Mouse (Mus musculus): Measurements from ENCODE around the gene Rpl36a. TPM values are rescaled to one million over a fixed set of nuclear protein-coding genes. Genes with fewer than 3 reads are reported as not detected.

Rpl36a gene
- 43.2 TPM for polyA plus RNA-seq (2014; fragmentation: Illumina TruSeq; extraction: RNeasy Lipid Tissue Mini Kit (QIAGEN cat#74804); ENCODE audit: low read depth, low replicate concordance)

GRCm38 (mm10) chrX:134585103-134586002 is at the start of gene Rpl36a:
Gene Rpl36a, plus strand, starts transcription at chrX:134585654.

GRCm38 (mm10) chrX:134541145-134541954 is 44.1 kb upstream of the Rpl36a start, which contains the start of gene Timm8a1:
Gene Timm8a1, minus strand, starts transcription at chrX:134541865.

GRCm38 (mm10) chrX:134582888-134583669 is 2.4 kb upstream of the Rpl36a start, which contains the start of gene Btk:
Gene Btk, minus strand, starts transcription at chrX:134583570.

GRCm38 (mm10) chrX:134600659-134601379 is 15.4 kb downstream of the Rpl36a start, which contains the start of the genes Gla and Hnrnph2:
Gene Gla, minus strand, starts transcription at chrX:134601125.
Gene Hnrnph2, plus strand, starts transcription at chrX:134601179.

Other genes starting within 250 kb of the Rpl36a start
- 3.3 TPM for gene Drp2, start 181.1 kb upstream of the Rpl36a start, polyA plus RNA-seq (2014; fragmentation: Illumina TruSeq; extraction: RNeasy Lipid Tissue Mini Kit (QIAGEN cat#74804); ENCODE audit: low read depth, low replicate concordance)
- gene Taf7l, start 109.2 kb upstream of the Rpl36a start, polyA plus RNA-seq (2014; fragmentation: Illumina TruSeq; extraction: RNeasy Lipid Tissue Mini Kit (QIAGEN cat#74804); ENCODE audit: low read depth, low replicate concordance), result 124 TPM
- gene Timm8a1, start 43.8 kb upstream of the Rpl36a start, polyA plus RNA-seq (2014; fragmentation: Illumina TruSeq; extraction: RNeasy Lipid Tissue Mini Kit (QIAGEN cat#74804); ENCODE audit: low read depth, low replicate concordance), result 12.0 TPM
- 0.43 TPM for gene Btk, start 2.1 kb upstream of the Rpl36a start, polyA plus RNA-seq (2014; fragmentation: Illumina TruSeq; extraction: RNeasy Lipid Tissue Mini Kit (QIAGEN cat#74804); ENCODE audit: low read depth, low replicate concordance)
- 1.9 TPM for gene Gla, start 15.5 kb downstream of the Rpl36a start, polyA plus RNA-seq (2014; fragmentation: Illumina TruSeq; extraction: RNeasy Lipid Tissue Mini Kit (QIAGEN cat#74804); ENCODE audit: low read depth, low replicate concordance)
- 35.3 TPM for gene Hnrnph2, start 15.5 kb downstream of the Rpl36a start, polyA plus RNA-seq (2014; fragmentation: Illumina TruSeq; extraction: RNeasy Lipid Tissue Mini Kit (QIAGEN cat#74804); ENCODE audit: low read depth, low replicate concordance)
- 0.39 TPM for gene Armcx4, start 100.9 kb downstream of the Rpl36a start, polyA plus RNA-seq (2014; fragmentation: Illumina TruSeq; extraction: RNeasy Lipid Tissue Mini Kit (QIAGEN cat#74804); ENCODE audit: low read depth, low replicate concordance)
- 4.4 TPM for gene Armcx1, start 132.3 kb downstream of the Rpl36a start, polyA plus RNA-seq (2014; fragmentation: Illumina TruSeq; extraction: RNeasy Lipid Tissue Mini Kit (QIAGEN cat#74804); ENCODE audit: low read depth, low replicate concordance)
- 5.6 TPM for gene Armcx6, start 165.8 kb downstream of the Rpl36a start, polyA plus RNA-seq (2014; fragmentation: Illumina TruSeq; extraction: RNeasy Lipid Tissue Mini Kit (QIAGEN cat#74804); ENCODE audit: low read depth, low replicate concordance)
- 6.4 TPM for gene Armcx3, start 170.9 kb downstream of the Rpl36a start, polyA plus RNA-seq (2014; fragmentation: Illumina TruSeq; extraction: RNeasy Lipid Tissue Mini Kit (QIAGEN cat#74804); ENCODE audit: low read depth, low replicate concordance)
- gene Armcx2, start 223.6 kb downstream of the Rpl36a start, polyA plus RNA-seq (2014; fragmentation: Illumina TruSeq; extraction: RNeasy Lipid Tissue Mini Kit (QIAGEN cat#74804); ENCODE audit: low read depth, low replicate concordance), result 6.4 TPM

Measured in testis, adult 10 weeks (tissue).